Mouse (Mus musculus) CH12.LX (cell line): ENCODE measurements around the gene Grip1. TPM values are rescaled to one million over a fixed set of nuclear protein-coding genes. Genes with fewer than 3 reads are reported as not detected.

Source experiments
- DNase-seq: peaks from one replicate; pipeline ENCODE4 v3.0.0-alpha.2; 2013; ENCODE audit errors: extremely low read depth
- H3K27ac ChIP-seq: 2 replicates; pipeline ENCODE4 v1.5.1; 2012; ENCODE audit warnings: low read depth, mild to moderate bottlenecking, control low read depth, moderate library complexity; ENCODE audit not compliant: insufficient read depth
- H3K27me3 ChIP-seq: replicated peaks from 2 replicates; pipeline ENCODE3; 2012; ENCODE audit warnings: inconsistent platforms
- H3K36me3 ChIP-seq, 2 experiments: replicated peaks in 1 of 2; 2 replicates each; pipeline versions ENCODE3 to v1.6.1; 2012; ENCODE audit warnings: inconsistent platforms in 1 of 2, low read length in 1 of 2, mild to moderate bottlenecking in 1 of 2, mixed read lengths in 1 of 2, moderate library complexity in 1 of 2; ENCODE audit not compliant: control insufficient read depth in 1 of 2, insufficient read depth in 1 of 2
- H3K4me1 ChIP-seq, 2 experiments: 2 replicates each; pipeline ENCODE4 v1.6.1; 2012; ENCODE audit warnings: inconsistent platforms in 1 of 2, moderate library complexity in 1 of 2; ENCODE audit not compliant: insufficient read depth in 2 of 2, control insufficient read depth in 1 of 2
- H3K4me2 ChIP-seq: 2 replicates; pipeline ENCODE4 v1.6.1; 2012; ENCODE audit warnings: low read depth, mild to moderate bottlenecking, control low read depth; ENCODE audit not compliant: poor library complexity, insufficient read depth, severe bottlenecking
- H3K4me3 ChIP-seq, 3 experiments: fragments of 150-350 bp in 1 of 3; sonication (generic) in 1 of 3; replicated peaks in 1 of 3; 2 replicates each; pipeline versions ENCODE3 to v1.5.1; 2011 to 2012; ENCODE audit warnings: low read depth in 2 of 3, low read length in 2 of 3, mild to moderate bottlenecking in 2 of 3, moderate library complexity in 2 of 3, control low read depth in 1 of 3, improper control_type of control experiment in 1 of 3, inconsistent platforms in 1 of 3, mixed read lengths in 1 of 3; ENCODE audit not compliant: poor library complexity in 1 of 3
- H3K79me2 ChIP-seq: replicated peaks from 2 replicates; pipeline ENCODE4 v1.6.1; 2012; ENCODE audit warnings: mild to moderate bottlenecking, moderate library complexity; ENCODE audit not compliant: control insufficient read depth, poor library complexity, insufficient read depth, severe bottlenecking; ENCODE audit errors: extremely low read depth
- H3K9ac ChIP-seq: 2 replicates; pipeline ENCODE4 v1.6.1; 2012; ENCODE audit warnings: low read depth, mild to moderate bottlenecking, control low read depth, moderate library complexity; ENCODE audit not compliant: insufficient read depth
- H3K9me3 ChIP-seq: replicated peaks from 2 replicates; pipeline ENCODE3; 2012; ENCODE audit warnings: low read length, inconsistent platforms, mixed read lengths
- CHD2 ChIP-seq: IDR thresholded peaks from 2 replicates; pipeline ENCODE4 v1.6.1; 2011; ENCODE audit warnings: low read length, improper control_type of control experiment
- ELF1 ChIP-seq: IDR thresholded peaks from 2 replicates; pipeline ENCODE4 v1.6.1; 2014; ENCODE audit warnings: low read depth, mild to moderate bottlenecking, inconsistent platforms, low read length, improper control_type of control experiment
- EP300 ChIP-seq: IDR thresholded peaks from 2 replicates; pipeline ENCODE4 v1.6.1; 2011; ENCODE audit warnings: low read length, improper control_type of control experiment
- ETS1 ChIP-seq: conservative IDR thresholded peaks from 2 replicates; pipeline ENCODE4 v1.6.1; 2012; ENCODE audit warnings: low read depth, mild to moderate bottlenecking, inconsistent platforms, low read length, improper control_type of control experiment, moderate library complexity
- GABPA ChIP-seq: IDR thresholded peaks from 2 replicates; pipeline ENCODE4 v1.6.1; 2012; ENCODE audit warnings: low read depth, low read length, improper control_type of control experiment, inconsistent platforms; ENCODE audit not compliant: insufficient replicate concordance
- IRF4 ChIP-seq: IDR thresholded peaks from 2 replicates; pipeline ENCODE4 v1.6.1; 2014; ENCODE audit warnings: low read depth, mild to moderate bottlenecking, inconsistent platforms, low read length, improper control_type of control experiment
- JUND ChIP-seq: conservative IDR thresholded peaks from 2 replicates; pipeline ENCODE4 v1.6.1; 2011; ENCODE audit warnings: low read depth, low read length, improper control_type of control experiment
- MAFK ChIP-seq: IDR thresholded peaks from 2 replicates; pipeline ENCODE4 v1.6.1; 2011; ENCODE audit warnings: low read length, improper control_type of control experiment; ENCODE audit not compliant: insufficient replicate concordance
- MAZ ChIP-seq: IDR thresholded peaks from 2 replicates; pipeline ENCODE4 v1.6.1; 2012; ENCODE audit warnings: low read depth, mild to moderate bottlenecking, inconsistent platforms, low read length, improper control_type of control experiment, moderate library complexity
- MEF2A ChIP-seq: IDR thresholded peaks from 2 replicates; pipeline ENCODE4 v1.6.1; 2014; ENCODE audit warnings: low read depth, mild to moderate bottlenecking, inconsistent platforms, low read length, improper control_type of control experiment, borderline replicate concordance
- MYC ChIP-seq: IDR thresholded peaks from 2 replicates; pipeline ENCODE4 v1.6.1; 2011; ENCODE audit warnings: low read depth, mild to moderate bottlenecking, improper control_type of control experiment, low read length
- NELFE ChIP-seq: IDR thresholded peaks from 2 replicates; pipeline ENCODE4 v1.6.1; 2011; ENCODE audit warnings: low read depth, low read length, improper control_type of control experiment
- NRF1 ChIP-seq: IDR thresholded peaks from 2 replicates; pipeline ENCODE4 v1.6.1; 2014; ENCODE audit warnings: low read depth, mild to moderate bottlenecking, inconsistent platforms, low read length, improper control_type of control experiment, moderate library complexity
- RAD21 ChIP-seq: IDR thresholded peaks from 2 replicates; pipeline ENCODE4 v1.6.1; 2011; ENCODE audit warnings: low read depth, mild to moderate bottlenecking, low read length, improper control_type of control experiment, moderate library complexity
- SMC3 ChIP-seq: IDR thresholded peaks from 2 replicates; pipeline ENCODE4 v1.6.1; 2011; ENCODE audit warnings: low read depth, low read length, improper control_type of control experiment
- UBTF ChIP-seq: IDR thresholded peaks from 2 replicates; pipeline ENCODE4 v1.6.1; 2012; ENCODE audit warnings: low read depth, mild to moderate bottlenecking, inconsistent platforms, low read length, improper control_type of control experiment, moderate library complexity
- USF1 ChIP-seq: IDR thresholded peaks from 2 replicates; pipeline ENCODE4 v1.6.1; 2014; ENCODE audit warnings: low read depth, mild to moderate bottlenecking, inconsistent platforms, low read length, improper control_type of control experiment
- USF2 ChIP-seq: conservative IDR thresholded peaks from 2 replicates; pipeline ENCODE4 v1.6.1; 2011; ENCODE audit warnings: low read depth, low read length, improper control_type of control experiment
- ZKSCAN1 ChIP-seq: IDR thresholded peaks from 2 replicates; pipeline ENCODE4 v1.6.1; 2012; ENCODE audit warnings: low read depth, inconsistent platforms, low read length, improper control_type of control experiment, borderline replicate concordance
- ZMIZ1 ChIP-seq: IDR thresholded peaks from 2 replicates; pipeline ENCODE4 v1.6.1; 2012; ENCODE audit warnings: low read depth, mild to moderate bottlenecking, inconsistent platforms, low read length, improper control_type of control experiment
- ZNF384 ChIP-seq: IDR thresholded peaks from 2 replicates; pipeline ENCODE4 v1.6.1; 2012; ENCODE audit warnings: low read depth, low read length, improper control_type of control experiment, inconsistent platforms
- dilution Hi-C: fragments of 300-500 bp; cut with MboI; formaldehyde crosslinking; loops from 2 replicates; pipeline ENCODE4 v1.14.3; 2020; ENCODE audit warnings: low sequenced_read_pairs; ENCODE audit not compliant: extremely low pct_unique_long_range_greater_than_20kb, extremely low pct_ligation_motif_present
- in situ Hi-C: fragments of 300-500 bp; cut with MboI; formaldehyde crosslinking; loops from 3 replicates; pipeline ENCODE4 v1.14.3; 2019; ENCODE audit warnings: low sequenced_read_pairs, low pct_ligation_motif_present, low pct_unique_long_range_greater_than_20kb, mixed read lengths
- polyA plus RNA-seq: library from polyadenylated mRNA; unstranded; fragments of >175 nt; gene quantifications from 2 replicates; pipeline ENCODE4 v1.2.1, GENCODE M21; 2012; ENCODE audit warnings: low read depth; ENCODE audit not compliant: insufficient read length
- total RNA-seq, 2 experiments: library from RNA; depleted of rRNA; stranded (reverse); fragments of 300-350 nt in 1 of 2; fragments of >200 nt in 1 of 2; gene quantifications; 2 replicates each; pipeline ENCODE4 v1.2.3; 2012 to 2014

Grip1 gene
- total and polyA plus RNA-seq, 3 experiments: 0.09 to 0.33 (median 0.13) TPM

GRCm38 (mm10) chr10:119641011-119641410 is 187.4 kb downstream of the Grip1 start:
- dilution Hi-C loops: no loop called here
- TF ChIP-seq USF2 (no peak), ZKSCAN1 (no peak), ZNF384 (no peak), MYC (no peak)
- TF ChIP-seq, all 38 proteins: peak for 0
- H3K27ac ChIP-seq: no peak overlapping the region
- no peaks in the 10 kb centered on the region for H3K79me2 ChIP-seq
- no peak for DNase-seq
- no peak overlapping the region for H3K4me3 ChIP-seq
- no peaks in the 10 kb centered on the region for H3K27me3 ChIP-seq
- H3K4me1 ChIP-seq: no peaks in the 10 kb centered on the region
- no peak overlapping the region for H3K9ac ChIP-seq
- H3K36me3 ChIP-seq: no peaks in the 10 kb centered on the region
- no peak overlapping the region for H3K4me2 ChIP-seq
- H3K9me3 ChIP-seq: no peaks in the 10 kb centered on the region
- in situ Hi-C loops: loop anchor here (10.0 to 25.0 kb wide), 2 partner anchors 154 to 471 kb away; partner anchors contain the start of gene Helb

GRCm38 (mm10) chr10:119644289-119644688 is 190.7 kb downstream of the Grip1 start:
- H3K9ac ChIP-seq: no peak overlapping the region
- H3K36me3 ChIP-seq: no peaks in the 10 kb centered on the region
- H3K4me3 ChIP-seq: no peak overlapping the region
- dilution Hi-C loops (no loop called here), in situ Hi-C loops (loop anchor here (10.0 to 25.0 kb wide), 2 partner anchors 151 to 468 kb away; partner anchors contain the start of gene Helb)
- DNase-seq: no peak
- no peaks in the 10 kb centered on the region for H3K4me1 ChIP-seq
- no peaks in the 10 kb centered on the region for H3K27me3 ChIP-seq
- TF ChIP-seq USF1: no peak
- TF ChIP-seq CHD2: no peak
- no peak for TF ChIP-seq GABPA
- no peak for TF ChIP-seq SMC3
- TF ChIP-seq IRF4: no peak
- no peak for TF ChIP-seq MAFK
- no peak for TF ChIP-seq RAD21
- no peak for TF ChIP-seq NRF1
- no peak for TF ChIP-seq NELFE
- TF ChIP-seq ZMIZ1: no peak
- no peak for TF ChIP-seq ETS1
- TF ChIP-seq MAZ: no peak
- no peak for TF ChIP-seq UBTF
- no peak for TF ChIP-seq ELF1
- TF ChIP-seq EP300: no peak
- TF ChIP-seq JUND: no peak
- no peak for TF ChIP-seq MEF2A
- no peaks in the 10 kb centered on the region for H3K9me3 ChIP-seq
- no peak overlapping the region for H3K4me2 ChIP-seq
- H3K27ac ChIP-seq: no peak overlapping the region
- no peaks in the 10 kb centered on the region for H3K79me2 ChIP-seq
